Mouse (Mus musculus) heart, embryonic 16.5 days (tissue): ENCODE data around the gene Mt4. TPM values are rescaled to one million over a fixed set of nuclear protein-coding genes. Genes with fewer than 3 reads are reported as not detected.

Experiments
- polyA plus RNA-seq: library from polyadenylated mRNA; unstranded; fragments of >200 nt; fragmentation: Nextera tagmentation; extraction: Ambion mirVana; gene quantifications from 2 replicates; pipeline ENCODE4 v1.2.1, GENCODE M21; 2015

The Mt4 gene
- polyA plus RNA-seq, 1 experiment from 2014 or later: not detected

Other genes with a start within 250 kb of the Mt4 start
- gene Amfr, start 124.4 kb upstream of the Mt4 start, polyA plus RNA-seq: 43.3 and 45.5 TPM in 2 replicates
- 64.5 and 76.9 TPM in 2 replicates for gene Nudt21, start 100.2 kb upstream of the Mt4 start, polyA plus RNA-seq
- 11.1 and 12.2 TPM in 2 replicates for gene Ogfod1, start 100.0 kb upstream of the Mt4 start, polyA plus RNA-seq
- gene Bbs2, start 38.3 kb upstream of the Mt4 start, polyA plus RNA-seq: 9.8 and 12.4 TPM in 2 replicates
- gene Mt3, start 15.4 kb downstream of the Mt4 start, polyA plus RNA-seq: 57.4 and 68.9 TPM in 2 replicates
- gene Mt2, start 35.5 kb downstream of the Mt4 start, polyA plus RNA-seq: 58.8 and 59.5 TPM in 2 replicates
- 662 and 667 TPM in 2 replicates for gene Mt1, start 41.9 kb downstream of the Mt4 start, polyA plus RNA-seq
- 58.9 and 60.3 TPM in 2 replicates for gene Nup93, start 77.4 kb downstream of the Mt4 start, polyA plus RNA-seq
- gene Slc12a3, start 192.0 kb downstream of the Mt4 start, polyA plus RNA-seq: not detected in 2 replicates
- gene Herpud1, start 249.2 kb downstream of the Mt4 start, polyA plus RNA-seq: 107 and 120 TPM in 2 replicates